Mouse (Mus musculus) erythroblast, embryonic 14.5 days (primary cell): ENCODE data around the gene Map3k10.

ENCODE experiments used
- GATA1 ChIP-seq: IDR thresholded peaks from 2 replicates; pipeline ENCODE4 v1.6.1; 2012; ENCODE audit warnings: low read length, inconsistent platforms, mixed read lengths
- TAL1 ChIP-seq: IDR thresholded peaks from 3 replicates; pipeline ENCODE4 v1.6.1; 2012; ENCODE audit warnings: low read length, inconsistent platforms, mixed read lengths

- TF ChIP-seq GATA1 (no peak), TAL1 (no peak)
These were observed 66.8 kb downstream of the Map3k10 start for GRCm38 (mm10) chr7:27607580-27607979.
